Mouse (Mus musculus): Measurements from ENCODE around the gene Tmed4. TPM values are rescaled to one million over a fixed set of nuclear protein-coding genes. Genes with fewer than 3 reads are reported as not detected.
A peak's percentile ranks its signal among the peaks of the same experiment; 100 is the strongest.

Tmed4 gene
- polyA plus RNA-seq, 1 experiment from 2014 or later, result 117 TPM

DNA sequence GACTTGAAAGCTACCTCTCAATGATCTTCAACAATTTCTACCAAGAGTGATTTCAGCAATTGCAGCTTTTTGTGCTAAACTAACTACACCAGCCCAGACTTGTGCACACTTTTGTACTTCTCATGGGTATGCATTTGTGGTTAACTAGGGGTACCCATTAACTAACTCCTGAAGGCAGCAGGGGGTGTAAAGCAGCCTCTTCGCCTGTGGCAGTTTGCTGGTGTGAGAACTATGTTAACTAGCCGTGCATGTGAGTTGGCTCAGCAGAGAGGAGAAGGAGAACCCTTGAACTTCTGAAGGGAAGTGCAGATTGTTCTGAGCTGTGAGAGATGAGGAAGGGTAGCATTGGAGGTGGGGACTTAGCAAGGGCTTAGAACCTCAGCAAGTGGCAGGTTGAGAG lies 28.1 kb upstream of the Tmed4 start:
- Histone ChIP-seq H3K9me3 (ENCODE audit: control insufficient read depth, low read length) (no peaks in the 10 kb centered on the region), H3K4me1 (replicated peaks; ENCODE audit: control insufficient read depth, insufficient read depth, low read length) (no peaks in the 10 kb centered on the region), H3K27ac (no peak overlapping the region), H3K4me2 (replicated peaks) (no peak overlapping the region), H3K9ac (no peak overlapping the region), H3K36me3 (replicated peaks; ENCODE audit: control insufficient read depth, insufficient read depth) (peaks cover 53% of the 10 kb centered on the region), H3K27me3 (ENCODE audit: control insufficient read depth, insufficient read depth, low read length) (no peaks in the 10 kb centered on the region), H3K4me3 (replicated peaks; ENCODE audit: low read length) (no peak overlapping the region)
- DNase-seq (ENCODE audit: low spot score), result no peak
- WGBS, result 88% methylated on average over 2 of the region's 2 CpGs
- ATAC-seq (ENCODE audit: low FRiP score), result no peak

GRCm38 (mm10) chr11:6299435-6299834 lies 24.8 kb upstream of the Tmed4 start:
- H3K4me3 ChIP-seq (replicated peaks; ENCODE audit: low read length), result no peak overlapping the region
- no peak overlapping the region for H3K4me2 ChIP-seq (replicated peaks)
- no peak overlapping the region for H3K9ac ChIP-seq
- H3K27ac ChIP-seq, result no peak overlapping the region
- DNase-seq (ENCODE audit: low spot score) (no peak), ATAC-seq (ENCODE audit: low FRiP score) (no peak)
- no peaks in the 10 kb centered on the region for H3K4me1 ChIP-seq (replicated peaks; ENCODE audit: control insufficient read depth, insufficient read depth, low read length)
- no peaks in the 10 kb centered on the region for H3K9me3 ChIP-seq (ENCODE audit: control insufficient read depth, low read length)
- WGBS, result 88% methylated on average over 2 of the region's 2 CpGs
- peaks cover 46% of the 10 kb centered on the region for H3K36me3 ChIP-seq (replicated peaks; ENCODE audit: control insufficient read depth, insufficient read depth)
- H3K27me3 ChIP-seq (ENCODE audit: control insufficient read depth, insufficient read depth, low read length), result no peaks in the 10 kb centered on the region

DNA sequence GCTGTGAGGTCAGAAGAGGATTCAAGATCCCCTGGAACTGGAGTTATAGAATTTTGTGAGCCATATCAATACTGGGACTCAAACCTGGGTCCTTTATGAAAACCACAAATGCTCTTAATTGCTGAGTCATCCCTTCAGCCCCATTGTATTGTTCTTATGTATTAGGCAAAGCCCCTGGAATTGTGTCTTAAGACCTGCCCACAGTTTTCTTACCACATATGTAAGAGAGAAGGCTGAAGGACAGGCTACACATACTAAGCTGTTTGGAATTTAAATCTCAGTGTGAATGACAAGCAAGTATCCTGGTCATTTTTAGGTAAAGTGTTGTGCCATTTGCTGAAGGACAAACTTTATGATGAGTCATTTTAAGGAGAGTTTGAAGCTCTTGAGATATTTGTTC lies 21.4 kb upstream of the Tmed4 start:
- H3K9ac ChIP-seq, result no peak overlapping the region
- H3K9me3 ChIP-seq (ENCODE audit: control insufficient read depth, low read length), result no peaks in the 10 kb centered on the region
- no peaks in the 10 kb centered on the region for H3K27me3 ChIP-seq (ENCODE audit: control insufficient read depth, insufficient read depth, low read length)
- no peak for DNase-seq (ENCODE audit: low spot score)
- ATAC-seq (ENCODE audit: low FRiP score), result no peak
- H3K36me3 ChIP-seq (replicated peaks; ENCODE audit: control insufficient read depth, insufficient read depth), result peaks cover 30% of the 10 kb centered on the region
- H3K27ac ChIP-seq, result no peak overlapping the region
- H3K4me3 ChIP-seq (replicated peaks; ENCODE audit: low read length), result no peak overlapping the region
- peaks cover 11% of the 10 kb centered on the region for H3K4me1 ChIP-seq (replicated peaks; ENCODE audit: control insufficient read depth, insufficient read depth, low read length)
- no peak overlapping the region for H3K4me2 ChIP-seq (replicated peaks)

- 96% methylated on average over 4 of the region's 4 CpGs for WGBS
- no peak overlapping the region for H3K4me3 ChIP-seq (replicated peaks; ENCODE audit: low read length)
These were observed 20.0 kb upstream of the Tmed4 start for GRCm38 (mm10) chr11:6294632-6295031.

DNA sequence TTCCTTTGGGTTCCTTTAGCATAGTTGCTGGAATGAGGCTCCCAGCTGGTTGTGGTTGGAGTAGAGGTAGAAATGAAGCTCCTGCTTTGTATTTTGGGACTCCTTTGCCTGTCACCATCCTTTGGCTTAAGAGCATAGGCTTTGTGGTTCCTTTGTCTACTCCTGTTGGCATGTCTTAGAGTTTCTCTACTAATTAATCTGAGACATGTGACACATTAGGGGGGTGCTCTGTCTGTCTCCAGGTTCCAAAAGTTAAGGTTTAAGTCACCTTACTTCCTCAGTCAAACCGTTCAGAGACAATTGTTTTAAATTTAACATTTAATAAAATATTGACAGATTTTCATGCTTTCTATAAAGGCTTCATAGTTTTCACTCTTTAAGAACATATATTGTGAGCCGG lies 18.9 kb upstream of the Tmed4 start:
- H3K27me3 ChIP-seq (ENCODE audit: control insufficient read depth, insufficient read depth, low read length), result no peaks in the 10 kb centered on the region
- no peaks in the 10 kb centered on the region for H3K9me3 ChIP-seq (ENCODE audit: control insufficient read depth, low read length)
- no peak overlapping the region for H3K9ac ChIP-seq
- ATAC-seq (ENCODE audit: low FRiP score), result no peak
- WGBS, result 95% methylated on average over 2 of the region's 2 CpGs
- no peak overlapping the region for H3K4me2 ChIP-seq (replicated peaks)
- no peak overlapping the region for H3K4me3 ChIP-seq (replicated peaks; ENCODE audit: low read length)
- no peak overlapping the region for H3K27ac ChIP-seq
- no peak for DNase-seq (ENCODE audit: low spot score)
- peaks cover 11% of the 10 kb centered on the region for H3K4me1 ChIP-seq (replicated peaks; ENCODE audit: control insufficient read depth, insufficient read depth, low read length)
- peaks cover 18% of the 10 kb centered on the region for H3K36me3 ChIP-seq (replicated peaks; ENCODE audit: control insufficient read depth, insufficient read depth)

More at GRCm38 (mm10) chr11:6294632-6295031, 20.0 kb upstream of the Tmed4 start:
- no peak overlapping the region for H3K27ac ChIP-seq
- ATAC-seq (ENCODE audit: low FRiP score) (no peak), DNase-seq (ENCODE audit: low spot score) (no peak)
- H3K9ac ChIP-seq, result no peak overlapping the region
- no peaks in the 10 kb centered on the region for H3K27me3 ChIP-seq (ENCODE audit: control insufficient read depth, insufficient read depth, low read length)
- peaks cover 11% of the 10 kb centered on the region for H3K4me1 ChIP-seq (replicated peaks; ENCODE audit: control insufficient read depth, insufficient read depth, low read length)
- no peaks in the 10 kb centered on the region for H3K9me3 ChIP-seq (ENCODE audit: control insufficient read depth, low read length)
- peaks cover 24% of the 10 kb centered on the region for H3K36me3 ChIP-seq (replicated peaks; ENCODE audit: control insufficient read depth, insufficient read depth)
- H3K4me2 ChIP-seq (replicated peaks), result no peak overlapping the region

DNA sequence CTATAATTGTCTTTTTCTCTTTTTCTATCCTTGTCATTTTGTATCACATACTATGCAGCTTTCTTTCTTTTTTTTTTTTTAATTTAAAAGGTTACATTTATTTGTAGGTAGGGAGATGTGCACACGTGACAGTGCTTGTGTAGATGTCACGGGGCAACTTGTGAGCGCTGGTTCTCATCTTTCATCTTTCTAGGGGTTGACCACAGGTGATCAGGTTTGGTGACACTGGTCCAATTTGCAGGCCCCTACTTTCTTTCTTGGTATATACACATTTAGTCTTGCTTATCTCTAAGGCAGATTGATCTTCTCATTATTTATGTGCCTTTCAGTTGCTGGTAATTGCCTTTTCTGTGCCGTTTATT lies 18.3 kb upstream of the Tmed4 start:
- peak overlapping the region; percentile 77; the same call in 1 of the 2 replicates for H3K9ac ChIP-seq
- peak overlapping the region; percentile 79 for H3K4me2 ChIP-seq (replicated peaks)
- H3K4me3 ChIP-seq (replicated peaks; ENCODE audit: low read length), result peak overlapping the region; percentile 87; the same call in 1 of the 2 replicates
- H3K9me3 ChIP-seq (ENCODE audit: control insufficient read depth, low read length), result no peaks in the 10 kb centered on the region
- H3K36me3 ChIP-seq (replicated peaks; ENCODE audit: control insufficient read depth, insufficient read depth), result peaks cover 12% of the 10 kb centered on the region
- DNase-seq (ENCODE audit: low spot score) (no peak), ATAC-seq (ENCODE audit: low FRiP score) (no peak)
- no peaks in the 10 kb centered on the region for H3K27me3 ChIP-seq (ENCODE audit: control insufficient read depth, insufficient read depth, low read length)
- 98% methylated on average over 4 of the region's 4 CpGs for WGBS
- H3K4me1 ChIP-seq (replicated peaks; ENCODE audit: control insufficient read depth, insufficient read depth, low read length), result peaks cover 11% of the 10 kb centered on the region
- H3K27ac ChIP-seq, result peak overlapping the region; percentile 92

GRCm38 (mm10) chr11:6292116-6292987 lies 17.7 kb upstream of the Tmed4 start:
- peak; percentile 64 for ATAC-seq (ENCODE audit: low FRiP score)

GRCm38 (mm10) chr11:6291401-6292115 lies 16.9 kb upstream of the Tmed4 start, which contains the start of gene Ogdh:
Ogdh (plus strand) TSS chr11:6291633.
- Histone ChIP-seq H3K4me2 (replicated peaks) (peak within 1 kb of the TSS; percentile 79), H3K9ac (peak within 1 kb of the TSS; percentile 77), H3K4me1 (replicated peaks; ENCODE audit: control insufficient read depth, insufficient read depth, low read length) (peaks cover 11% of the 10 kb centered on the region), H3K9me3 (ENCODE audit: control insufficient read depth, low read length) (no peaks in the 10 kb centered on the region), H3K27me3 (ENCODE audit: control insufficient read depth, insufficient read depth, low read length) (no peaks in the 10 kb centered on the region), H3K27ac (peak within 1 kb of the TSS; percentile 92), H3K4me3 (replicated peaks; ENCODE audit: low read length) (peak within 1 kb of the TSS; percentile 87), H3K36me3 (replicated peaks; ENCODE audit: control insufficient read depth, insufficient read depth) (no peaks in the 10 kb centered on the region)
- peak; percentile 98 for ATAC-seq (ENCODE audit: low FRiP score)
- WGBS, result under 1% methylated on average over 71 of the region's 77 CpGs
- DNase-seq (ENCODE audit: low spot score), result peak; percentile 99

More at GRCm38 (mm10) chr11:6292116-6292987, 17.7 kb upstream of the Tmed4 start:
- peak overlapping the region; percentile 92 for H3K27ac ChIP-seq
- H3K4me2 ChIP-seq (replicated peaks), result peak overlapping the region; percentile 79
- 18% methylated on average over 33 of the region's 33 CpGs for WGBS
- H3K27me3 ChIP-seq (ENCODE audit: control insufficient read depth, insufficient read depth, low read length), result no peaks in the 10 kb centered on the region
- H3K9ac ChIP-seq, result peak overlapping the region; percentile 77
- peak; percentile 78 for DNase-seq (ENCODE audit: low spot score)
- peak overlapping the region; percentile 87 for H3K4me3 ChIP-seq (replicated peaks; ENCODE audit: low read length)
- no peaks in the 10 kb centered on the region for H3K9me3 ChIP-seq (ENCODE audit: control insufficient read depth, low read length)
- peaks cover 6% of the 10 kb centered on the region for H3K36me3 ChIP-seq (replicated peaks; ENCODE audit: control insufficient read depth, insufficient read depth)
- H3K4me1 ChIP-seq (replicated peaks; ENCODE audit: control insufficient read depth, insufficient read depth, low read length), result peaks cover 11% of the 10 kb centered on the region

- peaks cover 11% of the 10 kb centered on the region for H3K4me1 ChIP-seq (replicated peaks; ENCODE audit: control insufficient read depth, insufficient read depth, low read length)
- no peak for DNase-seq (ENCODE audit: low spot score)
- ATAC-seq (ENCODE audit: low FRiP score), result no peak
- H3K9ac ChIP-seq, result peak overlapping the region; percentile 77
- H3K36me3 ChIP-seq (replicated peaks; ENCODE audit: control insufficient read depth, insufficient read depth), result no peaks in the 10 kb centered on the region
- H3K27me3 ChIP-seq (ENCODE audit: control insufficient read depth, insufficient read depth, low read length), result no peaks in the 10 kb centered on the region
- H3K4me3 ChIP-seq (replicated peaks; ENCODE audit: low read length), result peak overlapping the region; percentile 87
- H3K9me3 ChIP-seq (ENCODE audit: control insufficient read depth, low read length), result no peaks in the 10 kb centered on the region
- H3K4me2 ChIP-seq (replicated peaks), result peak overlapping the region; percentile 79
- peak overlapping the region; percentile 92; the same call in 1 of the 2 replicates for H3K27ac ChIP-seq
- 32% methylated on average over 3 of the region's 3 CpGs for WGBS
These were observed 16.2 kb upstream of the Tmed4 start for GRCm38 (mm10) chr11:6290883-6291282.
